Mouse (Mus musculus) stomach, embryonic 15.5 days (tissue): Measurements from ENCODE around the gene Qrich2. TPM values are rescaled to one million over a fixed set of nuclear protein-coding genes. Genes with fewer than 3 reads are reported as not detected.
A peak's percentile ranks its signal among the peaks of the same experiment; 100 is the strongest.
"Not testable (repeated sequence)": the region's sequence is repeated elsewhere in the genome, so short reads cannot be mapped to it uniquely, and the experiment has no call there.

ENCODE experiments used
- ATAC-seq: fragments of 200-750 bp; cut with Nextera tagmentation; 2 replicates; pipeline ENCODE4 v1.8.0; 2017; ENCODE audit warnings: low read depth, moderate number of reproducible peaks, moderate TSS enrichment; ENCODE audit not compliant: insufficient read depth, low FRiP score
- H3K27ac ChIP-seq: fragments of 300-500 bp; sonication (generic); 2 replicates; pipeline ENCODE4 v1.5.1; 2015; ENCODE audit warnings: mild to moderate bottlenecking, inconsistent platforms
- H3K27me3 ChIP-seq: fragments of 300-500 bp; sonication (generic); replicated peaks from 2 replicates; pipeline ENCODE4 v1.6.1; 2015; ENCODE audit warnings: inconsistent platforms
- H3K36me3 ChIP-seq: fragments of 300-500 bp; sonication (generic); 2 replicates; pipeline ENCODE4 v1.6.1; 2015; ENCODE audit warnings: inconsistent platforms
- H3K4me1 ChIP-seq: fragments of 300-500 bp; sonication (generic); 2 replicates; pipeline ENCODE4 v1.6.1; 2015; ENCODE audit warnings: inconsistent platforms
- H3K4me2 ChIP-seq: fragments of 300-500 bp; sonication (generic); 2 replicates; pipeline ENCODE4 v1.6.1; 2015; ENCODE audit warnings: mild to moderate bottlenecking, inconsistent platforms
- H3K4me3 ChIP-seq: fragments of 300-500 bp; sonication (generic); replicated peaks from 2 replicates; pipeline ENCODE4 v1.5.1; 2015; ENCODE audit warnings: inconsistent platforms
- H3K9ac ChIP-seq: fragments of 300-500 bp; sonication (generic); 2 replicates; pipeline ENCODE4 v1.6.1; 2015; ENCODE audit warnings: inconsistent platforms
- H3K9me3 ChIP-seq: fragments of 300-500 bp; sonication (generic); 2 replicates; pipeline ENCODE4 v1.6.1; 2016; ENCODE audit warnings: inconsistent platforms
- WGBS: fragments of 180-500 bp; shearing (Covaris S2); methylation state at CpG from one replicate; pipeline ENCODE4 v1.1.7; 2015; 5-methylcytosine and 5-hydroxymethylcytosine counted together
- polyA plus RNA-seq: library from polyadenylated mRNA; unstranded; fragments of >200 nt; fragmentation: Nextera tagmentation; extraction: Ambion mirVana; gene quantifications from 2 replicates; pipeline ENCODE4 v1.2.1, GENCODE M21; 2015

Qrich2 gene
- polyA plus RNA-seq, 1 experiment from 2014 or later: 0.50 TPM

DNA sequence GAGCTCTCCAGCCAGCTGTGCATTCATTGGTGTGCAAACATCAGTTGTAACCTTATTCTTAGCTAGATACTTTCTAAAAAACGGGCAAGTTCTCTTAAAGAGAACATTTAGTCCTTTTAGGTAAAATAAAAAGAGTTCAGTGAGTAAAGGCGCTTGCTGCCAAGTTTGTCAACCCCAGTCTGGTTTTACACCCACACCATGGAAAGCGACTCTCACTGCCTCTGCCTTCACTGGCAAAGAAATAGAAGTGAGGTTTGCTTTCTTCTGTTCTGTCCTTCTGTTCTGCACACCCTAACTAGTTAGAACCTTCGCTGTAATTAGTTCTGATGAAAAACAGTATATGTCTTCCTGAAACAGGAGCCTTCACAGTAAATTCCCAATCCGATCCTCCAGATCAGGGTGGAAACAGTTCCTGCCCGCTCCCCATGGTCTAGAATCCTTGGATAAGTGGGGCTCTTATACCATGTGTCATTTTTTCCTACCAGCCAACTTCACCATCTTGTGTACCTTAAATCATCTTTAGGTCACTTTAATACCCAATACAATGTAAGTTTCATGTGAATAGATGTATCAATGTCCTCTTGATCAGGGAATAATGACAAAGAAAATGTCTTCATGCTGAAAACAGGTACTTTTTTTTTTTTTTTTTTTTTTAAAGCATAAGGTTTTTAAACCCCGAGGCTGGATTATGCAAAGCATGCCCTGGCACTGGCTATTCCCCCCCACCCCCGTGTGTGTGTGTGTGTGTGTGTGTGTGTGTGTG lies 33.3 kb downstream of the Qrich2 start:
- no peak overlapping the region for H3K9ac ChIP-seq
- peaks cover 45% of the 10 kb centered on the region for H3K4me1 ChIP-seq
- WGBS: 61% methylated on average over 8 of the region's 8 CpGs
- 0 out of 2 replicates have a peak, but pooled peaks cover 4% of the 10 kb centered on the region for H3K36me3 ChIP-seq
- no peak overlapping the region for H3K4me3 ChIP-seq
- H3K9me3 ChIP-seq: no peaks in the 10 kb centered on the region
- peak overlapping the region; percentile 86 for H3K27ac ChIP-seq
- no peaks in the 10 kb centered on the region for H3K27me3 ChIP-seq
- no peak for ATAC-seq
- H3K4me2 ChIP-seq: no peak overlapping the region

DNA sequence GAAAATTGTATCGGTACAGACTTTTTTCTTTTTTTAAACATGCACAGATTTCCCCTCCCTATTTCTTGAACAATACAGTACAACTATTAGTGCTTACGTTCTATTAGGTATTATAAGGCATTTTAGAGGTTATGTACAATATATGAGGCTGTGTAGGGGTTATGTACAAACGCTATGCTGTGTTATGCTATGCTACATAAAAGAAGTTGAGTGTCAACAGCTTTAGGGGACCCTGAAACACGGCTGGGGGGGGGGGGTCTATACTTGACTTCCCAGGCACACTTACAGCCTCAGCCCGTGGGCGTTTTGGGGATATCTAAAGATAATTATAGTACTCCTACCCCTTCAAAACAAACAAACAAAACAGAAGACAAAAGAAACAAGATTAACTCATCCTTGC lies 33.9 kb downstream of the Qrich2 start:
- Histone ChIP-seq H3K4me3 (no peak overlapping the region), H3K4me2 (peak overlapping the region; percentile 23; the same call in 1 of the 2 replicates), H3K9me3 (no peaks in the 10 kb centered on the region), H3K4me1 (peaks cover 42% of the 10 kb centered on the region), H3K9ac (no peak overlapping the region), H3K27me3 (no peaks in the 10 kb centered on the region), H3K36me3 (no peaks in the 10 kb centered on the region), H3K27ac (peak overlapping the region; percentile 86)
- no peak for ATAC-seq
- WGBS: 59% methylated on average over 6 of the region's 6 CpGs

DNA sequence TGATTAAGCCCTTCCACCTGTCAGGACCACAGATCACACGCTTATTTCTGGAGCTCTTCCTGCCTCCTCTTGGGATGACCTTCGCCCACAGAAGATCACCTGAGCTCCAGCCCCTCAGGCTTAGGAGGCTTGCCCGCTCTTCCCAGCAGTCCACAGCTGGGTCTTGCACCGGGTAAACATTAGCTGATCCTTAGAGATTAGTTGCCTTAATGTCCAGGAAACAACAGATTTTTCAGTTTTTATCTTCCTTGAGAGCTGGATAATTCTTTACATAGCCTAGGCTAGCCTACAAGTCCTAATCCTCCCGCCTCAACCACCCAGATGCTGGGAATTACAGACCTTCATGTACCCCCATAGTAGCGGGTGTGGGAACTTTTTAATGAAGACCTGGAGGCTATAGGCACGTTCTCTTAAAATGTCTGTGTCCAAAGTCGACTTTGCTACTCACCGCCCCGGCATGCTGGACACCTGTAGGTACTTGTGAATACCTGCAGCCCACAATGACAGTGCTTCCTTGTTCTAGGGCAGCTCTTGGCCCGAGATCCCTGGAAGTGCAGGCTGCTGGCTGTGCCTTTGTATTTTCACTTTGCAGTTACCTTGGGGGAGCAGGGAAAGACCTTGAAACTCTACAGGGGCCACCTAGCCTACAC lies 34.5 kb downstream of the Qrich2 start:
- WGBS: 43% methylated on average over 11 of the region's 11 CpGs
- H3K9me3 ChIP-seq: no peaks in the 10 kb centered on the region
- no peak overlapping the region for H3K9ac ChIP-seq
- ATAC-seq: no peak
- peak overlapping the region; percentile 86 for H3K27ac ChIP-seq
- no peaks in the 10 kb centered on the region for H3K36me3 ChIP-seq
- H3K4me3 ChIP-seq: no peak overlapping the region
- no peaks in the 10 kb centered on the region for H3K27me3 ChIP-seq
- peak overlapping the region; percentile 23; the same call in 1 of the 2 replicates for H3K4me2 ChIP-seq
- H3K4me1 ChIP-seq: peaks cover 37% of the 10 kb centered on the region

DNA sequence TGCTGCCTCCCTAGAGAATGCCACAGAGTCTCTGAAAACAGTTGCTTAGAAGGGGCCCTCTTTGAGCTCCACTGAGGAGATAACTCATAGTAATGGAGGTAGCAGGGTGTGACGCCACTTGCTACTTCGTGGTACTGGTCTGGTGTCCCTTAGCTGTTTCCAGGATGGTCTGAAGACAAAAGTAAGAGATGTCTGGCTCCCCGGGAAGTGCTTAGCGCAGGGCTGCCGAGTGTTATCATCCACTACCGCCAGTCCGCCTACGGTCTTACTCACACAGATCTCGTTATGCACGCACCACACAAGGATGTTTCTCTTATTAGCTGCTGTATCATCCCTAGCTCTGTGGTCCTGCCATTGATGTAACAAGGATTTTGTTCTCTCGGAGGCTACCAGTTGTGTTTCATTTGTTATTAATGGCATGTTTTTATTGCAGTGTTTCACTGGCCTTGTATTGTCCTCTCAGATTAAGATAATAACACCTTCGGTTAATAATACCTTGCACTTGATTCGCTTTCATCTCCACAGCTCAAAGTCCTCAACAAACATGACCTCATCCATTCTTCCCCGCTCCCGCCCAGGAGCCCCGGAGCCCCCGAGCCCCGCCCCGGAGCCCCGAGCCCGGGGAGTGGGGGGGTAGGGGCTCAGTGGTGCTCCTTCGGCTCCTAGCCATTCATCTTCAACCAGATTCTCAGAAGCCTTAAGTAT lies 35.2 kb downstream of the Qrich2 start:
- Histone ChIP-seq H3K4me2 (peak overlapping the region; percentile 23; the same call in 1 of the 2 replicates), H3K9me3 (no peaks in the 10 kb centered on the region), H3K27ac (peak overlapping the region; percentile 86), H3K36me3 (no peaks in the 10 kb centered on the region), H3K9ac (no peak overlapping the region), H3K27me3 (no peaks in the 10 kb centered on the region), H3K4me1 (peaks cover 30% of the 10 kb centered on the region), H3K4me3 (no peak overlapping the region)
- no peak for ATAC-seq
- WGBS: 36% methylated on average over 22 of the region's 22 CpGs

DNA sequence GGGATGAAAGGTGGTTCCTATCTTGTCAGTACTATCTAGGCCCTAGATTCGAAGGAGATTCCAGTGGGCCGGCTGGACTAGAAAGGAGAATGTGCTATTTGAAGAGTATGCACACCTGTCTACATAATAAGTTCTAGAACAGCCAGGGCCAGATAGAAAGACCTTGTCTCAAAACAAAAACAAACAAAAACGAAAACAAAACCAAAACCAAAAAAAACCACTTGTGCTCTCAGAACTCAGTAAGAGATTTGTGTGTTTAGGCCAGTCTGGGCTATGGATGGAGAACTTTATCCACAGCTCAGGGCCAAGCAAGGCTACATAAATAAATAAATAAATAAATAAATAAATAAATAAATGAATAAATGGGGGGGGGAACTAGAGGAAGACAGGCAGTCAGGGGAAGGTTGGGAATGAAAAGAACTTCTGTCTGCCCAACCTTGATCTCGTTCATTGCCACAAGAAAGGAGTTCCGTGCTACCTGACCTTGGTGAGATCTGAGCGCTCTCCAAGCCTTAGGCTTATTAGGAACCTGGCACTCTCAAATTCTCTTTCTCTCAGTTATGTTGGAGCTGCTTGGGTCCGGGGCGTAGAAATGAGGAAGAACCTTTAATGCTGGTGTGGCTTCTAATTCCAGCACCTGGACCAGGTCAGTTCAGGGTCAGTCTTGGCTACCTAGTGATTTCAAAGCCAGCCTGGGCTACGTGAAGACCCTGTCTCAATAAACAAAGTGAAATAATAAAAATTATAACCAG lies 36.0 kb downstream of the Qrich2 start:
- H3K9me3 ChIP-seq: no peaks in the 10 kb centered on the region
- H3K9ac ChIP-seq: no peak overlapping the region
- H3K27ac ChIP-seq: peak overlapping the region; percentile 86
- 73% methylated on average over 9 of the region's 9 CpGs for WGBS
- ATAC-seq: no peak
- H3K4me3 ChIP-seq: no peak overlapping the region
- peaks cover 25% of the 10 kb centered on the region for H3K4me1 ChIP-seq
- no peaks in the 10 kb centered on the region for H3K36me3 ChIP-seq
- no peaks in the 10 kb centered on the region for H3K27me3 ChIP-seq
- H3K4me2 ChIP-seq: no peak overlapping the region

DNA sequence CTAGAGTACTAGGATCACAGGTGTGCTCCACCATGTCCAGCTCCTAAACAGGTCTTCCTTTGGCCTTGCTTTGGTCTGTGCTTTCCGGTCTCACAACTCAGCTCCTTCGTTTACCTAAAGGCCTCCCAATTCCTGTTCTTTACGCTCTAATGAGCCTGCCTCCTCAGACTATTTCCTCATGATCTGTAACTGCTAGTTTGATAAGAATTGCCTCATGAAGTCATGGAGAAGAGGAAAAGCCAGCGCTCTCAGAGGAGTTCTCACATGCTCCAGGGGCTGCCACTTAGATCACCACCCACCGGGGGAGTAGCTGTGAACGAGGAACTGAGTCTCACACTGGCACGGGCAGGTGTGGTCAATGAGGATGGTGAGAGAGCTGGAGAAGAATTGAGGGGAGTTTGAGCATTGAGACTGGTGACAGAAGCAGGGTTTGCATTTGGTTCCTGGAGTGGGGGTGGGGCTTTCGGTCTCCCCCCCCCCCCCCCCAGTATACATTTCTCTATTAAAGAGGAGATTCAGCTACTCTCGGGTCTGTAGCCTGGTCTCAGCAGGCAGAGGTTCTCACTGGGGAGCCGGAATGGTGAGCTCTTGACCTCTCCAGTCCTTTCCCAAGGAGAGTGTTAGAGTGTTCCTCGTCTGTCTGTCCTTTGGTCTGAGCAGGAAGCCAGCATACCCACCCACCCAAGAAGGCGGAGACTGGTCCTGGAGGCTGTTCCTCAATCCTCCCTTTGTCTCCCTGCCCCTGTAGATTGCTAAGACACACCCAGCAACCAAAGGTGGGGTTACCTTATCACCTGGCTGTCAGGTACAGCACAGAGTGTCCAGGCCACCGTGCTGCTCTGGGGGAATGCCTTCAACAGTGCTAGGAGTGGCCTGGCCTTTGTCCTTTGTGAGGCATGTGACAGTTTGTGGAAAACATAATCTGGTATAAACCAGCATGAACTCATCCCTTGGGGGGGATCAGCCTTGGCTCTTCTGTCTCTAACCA lies 36.9 kb downstream of the Qrich2 start:
- Histone ChIP-seq H3K4me1 (peaks cover 24% of the 10 kb centered on the region), H3K9ac (peak overlapping the region; percentile 9; the same call in 1 of the 2 replicates), H3K27ac (peak overlapping the region; percentile 86), H3K9me3 (no peaks in the 10 kb centered on the region), H3K36me3 (no peaks in the 10 kb centered on the region), H3K4me3 (no peak overlapping the region), H3K4me2 (0 out of 2 replicates have a peak overlapping the region, but pooled peaks have one; percentile 3), H3K27me3 (no peaks in the 10 kb centered on the region)
- peak; percentile 61 for ATAC-seq
- WGBS: 35% methylated on average over 13 of the region's 13 CpGs

DNA sequence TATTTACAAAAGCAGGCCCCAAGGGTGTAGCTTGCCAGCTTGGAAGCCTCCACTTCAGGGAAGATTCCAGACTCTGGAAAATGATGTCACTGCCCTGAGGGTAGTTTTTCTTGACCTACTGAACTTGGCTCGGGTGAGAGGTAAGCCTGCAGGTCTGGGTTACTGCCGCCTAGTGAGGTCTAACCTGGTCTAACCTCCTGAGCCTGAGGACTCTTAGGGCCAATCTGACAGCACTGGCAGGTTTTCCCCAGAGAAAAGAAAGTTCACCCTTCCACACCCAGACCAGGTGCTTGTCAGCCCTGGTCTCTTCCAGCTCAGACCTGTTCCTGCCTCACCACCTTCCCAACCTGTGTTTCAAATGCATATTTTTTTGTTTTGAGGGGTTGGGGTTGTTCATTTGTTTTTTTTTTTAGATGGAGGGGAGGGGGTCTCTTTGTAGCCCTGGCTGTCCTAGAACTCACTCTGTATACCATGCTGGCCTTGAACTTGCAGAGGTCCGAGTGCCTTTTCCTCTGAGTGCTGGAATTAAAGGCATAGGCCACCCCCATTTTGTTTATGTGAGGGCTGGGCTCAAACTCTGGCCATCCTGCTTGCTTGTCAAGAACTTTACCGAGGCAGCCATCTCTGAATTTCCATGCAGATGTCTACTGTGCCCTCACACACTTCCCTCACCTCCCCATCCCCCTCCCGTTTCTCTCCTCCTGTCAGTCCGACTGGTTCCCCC lies 39.0 kb downstream of the Qrich2 start:
- Histone ChIP-seq H3K4me3 (no peak overlapping the region), H3K9me3 (no peaks in the 10 kb centered on the region), H3K9ac (no peak overlapping the region), H3K4me2 (no peak overlapping the region), H3K36me3 (no peaks in the 10 kb centered on the region), H3K27ac (no peak overlapping the region), H3K4me1 (peaks cover 17% of the 10 kb centered on the region), H3K27me3 (no peaks in the 10 kb centered on the region)
- ATAC-seq: no peak
- WGBS: 72% methylated on average over 6 of the region's 6 CpGs

DNA sequence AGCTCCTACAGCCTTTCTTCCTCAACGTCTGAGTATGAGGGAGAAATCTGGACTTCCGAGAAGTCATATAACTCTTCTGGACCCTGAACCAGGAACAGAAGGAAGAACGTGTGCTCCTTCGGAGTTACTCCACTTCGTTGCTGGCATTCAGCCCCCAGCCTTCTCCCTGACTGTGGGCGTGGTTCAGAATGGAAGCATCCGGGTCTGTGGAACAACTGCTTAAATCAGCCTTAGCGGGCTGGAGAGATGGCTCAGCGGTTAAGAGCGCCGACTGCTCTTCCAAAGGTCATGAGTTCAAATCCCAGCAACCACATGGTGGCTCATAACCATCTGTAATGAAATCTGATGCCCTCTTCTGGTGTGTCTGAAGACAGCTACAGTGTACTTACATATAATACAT lies 39.7 kb downstream of the Qrich2 start:
- 83% methylated on average over 11 of the region's 11 CpGs for WGBS
- H3K36me3 ChIP-seq, H3K4me2 ChIP-seq, H3K4me3 ChIP-seq, H3K27me3 ChIP-seq, H3K9ac ChIP-seq, H3K9me3 ChIP-seq, ATAC-seq, H3K27ac ChIP-seq: not testable (repeated sequence)
- H3K4me1 ChIP-seq: peaks cover 17% of the 10 kb centered on the region

DNA sequence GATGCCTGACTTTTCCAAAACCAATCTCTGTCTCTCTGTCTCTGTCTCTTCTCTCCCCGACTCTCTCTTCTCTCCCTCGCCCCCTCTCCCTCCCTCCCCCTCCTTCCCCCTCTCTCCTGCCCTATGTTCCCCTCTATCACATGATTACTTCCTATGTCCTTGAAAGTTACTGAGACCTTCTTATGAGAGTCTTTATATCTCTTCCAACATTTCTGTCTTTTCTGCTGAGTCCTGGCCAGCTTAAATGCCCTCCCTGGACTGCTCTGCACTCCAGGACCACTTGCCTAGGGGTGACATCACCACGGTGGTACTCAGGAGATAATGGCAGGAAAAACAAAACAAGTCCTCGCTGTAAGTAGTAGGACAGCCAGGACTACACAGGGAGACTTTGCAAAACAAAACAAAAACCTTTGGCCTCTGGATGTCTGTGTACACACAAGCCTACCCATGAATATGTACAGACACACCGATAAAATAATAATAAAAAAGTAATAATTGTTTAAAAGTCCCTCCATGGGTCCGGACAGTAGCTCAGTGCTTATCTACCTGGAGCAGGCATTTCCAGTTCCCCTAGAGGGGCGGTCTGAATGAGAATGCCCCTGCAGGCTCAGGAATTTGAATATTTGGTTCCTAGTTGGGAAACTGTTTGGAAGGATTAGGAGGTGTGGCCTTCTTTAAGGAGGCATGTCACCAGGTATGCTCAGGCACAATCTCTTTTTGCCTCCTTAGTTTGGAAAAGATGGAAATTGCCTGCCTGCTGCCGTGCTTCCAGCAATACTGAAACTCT lies 41.2 kb downstream of the Qrich2 start:
- H3K4me2 ChIP-seq: no peak overlapping the region
- WGBS: 49% methylated on average over 8 of the region's 8 CpGs
- H3K9me3 ChIP-seq: no peaks in the 10 kb centered on the region
- H3K27ac ChIP-seq: no peak overlapping the region
- ATAC-seq: no peak
- H3K9ac ChIP-seq: no peak overlapping the region
- no peaks in the 10 kb centered on the region for H3K36me3 ChIP-seq
- H3K4me1 ChIP-seq: peaks cover 9% of the 10 kb centered on the region
- H3K27me3 ChIP-seq: no peaks in the 10 kb centered on the region
- H3K4me3 ChIP-seq: no peak overlapping the region
